Mouse (Mus musculus) forelimb bud, embryonic 11.5 days (tissue): ENCODE data around the gene Tra2a.
A peak's percentile ranks its signal among the peaks of the same experiment; 100 is the strongest.

Experiments
- DNase-seq: peaks from one replicate; pipeline ENCODE4 v3.0.0-alpha.2; 2012; ENCODE audit warnings: low read depth, low spot score

Gene Tra2a

GRCm38 (mm10) chr6:49233356-49233755 lies 30.5 kb downstream of the Tra2a start:
- no peak for DNase-seq

- no peak for DNase-seq
These were observed 35.6 kb downstream of the Tra2a start for GRCm38 (mm10) chr6:49228126-49228679.

GRCm38 (mm10) chr6:49227184-49227735 lies 36.6 kb downstream of the Tra2a start:
- no peak for DNase-seq

- no peak for DNase-seq
These were observed 38.1 kb downstream of the Tra2a start for GRCm38 (mm10) chr6:49225728-49226123.

- DNase-seq, result no peak
These were observed 38.7 kb downstream of the Tra2a start for GRCm38 (mm10) chr6:49224923-49225727.

- DNase-seq, result no peak
These were observed 41.9 kb downstream of the Tra2a start for GRCm38 (mm10) chr6:49221906-49222305.

- DNase-seq, result peak; percentile 54
These were observed 43.8 kb downstream of the Tra2a start for GRCm38 (mm10) chr6:49219920-49220604.

- no peak for DNase-seq
These were observed 44.8 kb downstream of the Tra2a start for GRCm38 (mm10) chr6:49219001-49219560.

GRCm38 (mm10) chr6:49218275-49218802 lies 45.5 kb downstream of the Tra2a start:
- peak; percentile 68 for DNase-seq

GRCm38 (mm10) chr6:49217581-49218274 lies 46.1 kb downstream of the Tra2a start:
- DNase-seq, result peak; percentile 98

- no peak for DNase-seq
These were observed 46.9 kb downstream of the Tra2a start for GRCm38 (mm10) chr6:49216811-49217542.

GRCm38 (mm10) chr6:49215748-49216585 lies 47.9 kb downstream of the Tra2a start:
- no peak for DNase-seq

GRCm38 (mm10) chr6:49214928-49215747 lies 48.7 kb downstream of the Tra2a start, which contains the start of gene Igf2bp3:
TSS of gene Igf2bp3 (minus strand) at chr6:49214957.
- peak; percentile 93 for DNase-seq

GRCm38 (mm10) chr6:49214086-49214927 lies 49.5 kb downstream of the Tra2a start:
- peak; percentile 92 for DNase-seq

- no peak for DNase-seq
These were observed 50.2 kb downstream of the Tra2a start for GRCm38 (mm10) chr6:49213581-49214085.

- no peak for DNase-seq
These were observed 50.8 kb downstream of the Tra2a start for GRCm38 (mm10) chr6:49212931-49213580.

- no peak for DNase-seq
These were observed 51.7 kb downstream of the Tra2a start for GRCm38 (mm10) chr6:49212141-49212540.
